Mouse (Mus musculus) neutrophil, adult 59 days (primary cell): ENCODE data around the gene Slpi. TPM values are rescaled to one million over a fixed set of nuclear protein-coding genes. Genes with fewer than 3 reads are reported as not detected.

ENCODE experiments used
- total RNA-seq, 2 experiments: library from RNA; stranded (reverse); gene quantifications; 1 replicate in 1 of 2; 2 replicates in 1 of 2; pipeline ENCODE4 v1.2.4; 2023

Slpi gene
- total RNA-seq, result 100 to 1,000 TPM; 591 to 696 TPM

GRCm38 (mm10) chr2:164389020-164389419 lies at the start of gene Slpi:
TSS of gene Slpi (minus strand) at chr2:164389095.

GRCm38 (mm10) chr2:164405060-164405459 lies 16.2 kb upstream of the Slpi start, which contains the start of gene Matn4:
TSS of gene Matn4 (minus strand) at chr2:164405160.

DNA sequence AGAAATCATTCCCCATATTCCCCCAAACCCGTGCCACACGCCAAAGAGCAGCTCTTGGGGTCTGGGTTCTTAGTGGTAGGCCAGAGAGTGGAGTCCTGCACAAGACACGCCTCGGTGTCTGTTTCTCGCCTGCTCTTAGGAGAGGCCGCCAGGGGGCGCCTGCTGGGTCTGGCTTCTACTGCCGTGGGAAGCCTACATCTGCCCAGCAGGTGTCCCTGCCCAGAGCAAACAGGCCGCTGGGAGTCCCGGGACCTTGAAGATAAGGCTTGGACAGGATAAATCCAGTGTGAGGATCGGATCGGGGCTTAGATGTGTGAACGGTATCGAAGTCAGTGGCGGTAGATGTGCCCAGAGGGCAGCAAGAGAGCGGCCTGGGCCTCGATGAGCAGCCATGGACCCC lies 14.0 kb upstream of the Slpi start, which contains the start of gene Rbpjl:
Gene Rbpjl (plus strand): TSS at position 236 of the 400 bp plus-strand sequence.

GRCm38 (mm10) chr2:164332440-164332839 lies 56.5 kb downstream of the Slpi start, which contains the start of gene Svs5:
TSS of gene Svs5 (plus strand) at chr2:164332740.

GRCm38 (mm10) chr2:164316451-164316850 lies 72.4 kb downstream of the Slpi start, which contains the start of gene Svs6:
TSS of gene Svs6 (plus strand) at chr2:164316751.

Other genes starting within 250 kb of the Slpi start
- gene Kcns1, start 218.0 kb downstream of the Slpi start, total RNA-seq, result not detected
- not detected for gene Wfdc5, start 206.4 kb downstream of the Slpi start, total RNA-seq
- not detected for gene Wfdc12, start 198.5 kb downstream of the Slpi start, total RNA-seq
- gene Wfdc15a, start 189.0 kb downstream of the Slpi start, total RNA-seq, result not detected
- gene Wfdc15b, start 167.4 kb downstream of the Slpi start, total RNA-seq, result not detected
- not detected for gene Svs2, start 150.6 kb downstream of the Slpi start, total RNA-seq
- gene Svs3b, start 132.5 kb downstream of the Slpi start, total RNA-seq, result not detected
- not detected for gene Svs4, start 110.6 kb downstream of the Slpi start, total RNA-seq
- not detected for gene Svs3a, start 99.8 kb downstream of the Slpi start, total RNA-seq
- gene Svs6, start 72.3 kb downstream of the Slpi start, total RNA-seq, result not detected
- gene Svs5, start 56.4 kb downstream of the Slpi start, total RNA-seq, result not detected
- not detected for gene Rbpjl, start 14.0 kb upstream of the Slpi start, total RNA-seq
- gene Matn4, start 16.1 kb upstream of the Slpi start, total RNA-seq, result not detected
- gene Sdc4, start 54.8 kb upstream of the Slpi start, total RNA-seq, result 1 to 10 TPM; 2.4 to 3.9 TPM
- gene Sys1, start 67.9 kb upstream of the Slpi start, total RNA-seq, result 10 to 100 TPM; 28.4 to 36.4 TPM
- gene Gm20458, start 71.9 kb upstream of the Slpi start, total RNA-seq, result 1 to 10 TPM in 1 of 2 experiments, under 1 TPM in 1; 0.97 to 3.1 TPM
- not detected for gene Trp53tg5, start 84.6 kb upstream of the Slpi start, total RNA-seq
- gene Dbndd2, start 97.0 kb upstream of the Slpi start, total RNA-seq, result 1 to 10 TPM; 1.0 to 2.2 TPM
- gene Pigt, start 108.4 kb upstream of the Slpi start, total RNA-seq, result 10 to 100 TPM; 45.7 to 55.1 TPM
- gene Wfdc2, start 173.3 kb upstream of the Slpi start, total RNA-seq, result not detected
- gene Spint3, start 184.4 kb upstream of the Slpi start, total RNA-seq, result not detected
- not detected for gene Wfdc6a, start 196.4 kb upstream of the Slpi start, total RNA-seq
- not detected for gene Eppin, start 204.5 kb upstream of the Slpi start, total RNA-seq
- gene Wfdc6b, start 224.4 kb upstream of the Slpi start, total RNA-seq, result not detected
- not detected for gene Wfdc8, start 224.5 kb upstream of the Slpi start, total RNA-seq
- gene Wfdc16, start 249.7 kb upstream of the Slpi start, total RNA-seq, result not detected